Mouse (Mus musculus) testis, adult 2 months (tissue): ENCODE data around the gene Plcb4.

Source experiments
- CTCF ChIP-seq: fragments of 200-500 bp; IDR thresholded peaks from 2 replicates; pipeline ENCODE4 v1.5.1; 2012; ENCODE audit warnings: low read depth, mild to moderate bottlenecking, inconsistent platforms, low read length, moderate library complexity; ENCODE audit not compliant: control insufficient read depth, insufficient read depth, insufficient replicate concordance
- POLR2A ChIP-seq: fragments of 200-500 bp; IDR thresholded peaks from 2 replicates; pipeline ENCODE4 v1.6.1; 2012; ENCODE audit warnings: low read depth, mild to moderate bottlenecking, inconsistent platforms, low read length, moderate library complexity; ENCODE audit not compliant: control insufficient read depth

DNA sequence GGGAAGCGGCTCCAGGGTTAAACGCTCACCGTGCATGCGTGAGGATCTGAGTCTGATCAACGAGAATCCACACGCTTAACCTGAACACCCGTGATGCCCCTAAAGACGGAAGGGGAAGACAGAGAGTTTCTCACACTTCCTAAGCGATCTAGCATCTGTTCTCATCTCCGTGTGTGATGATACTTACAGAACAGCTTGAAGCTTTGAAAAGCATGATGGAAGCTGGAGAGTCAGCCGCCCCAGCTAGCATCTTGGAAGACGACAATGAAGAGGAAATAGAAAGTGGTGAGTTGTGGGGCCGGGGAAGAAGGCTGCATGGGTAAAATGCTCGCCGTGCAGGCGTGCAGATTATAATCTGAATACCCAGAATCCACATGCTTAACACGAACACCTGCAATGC, 299.6 kb downstream of the Plcb4 start:
- TF ChIP-seq CTCF = no peak
- TF ChIP-seq POLR2A = no peak
